12 mouse cellular contexts compared by ENCODE assay signal in the genomic region with DNA sequence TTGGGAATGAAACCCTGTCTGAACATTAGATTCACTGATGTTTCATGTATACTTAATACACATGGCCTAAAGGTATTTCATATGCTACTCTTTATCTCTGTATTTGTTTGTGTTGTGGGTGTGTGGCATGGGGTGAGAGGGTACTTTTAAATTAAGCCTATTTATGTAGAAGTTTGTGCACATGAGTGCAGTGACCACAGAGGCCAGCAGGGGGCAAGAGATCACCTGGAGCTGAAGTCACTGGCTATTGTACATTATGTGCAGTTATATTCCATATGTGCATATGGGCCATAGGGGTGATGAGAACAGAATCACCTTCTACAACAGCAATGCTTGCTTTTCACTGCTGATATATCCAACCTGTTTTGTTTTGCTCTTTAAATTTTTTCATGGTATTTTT. TPM values are rescaled to one million over a fixed set of nuclear protein-coding genes. Genes with fewer than 3 reads are reported as not detected.
A peak's percentile ranks its signal among the peaks of the same experiment; 100 is the strongest.
DNase-seq lines count a peak whose midpoint lies in the region; ATAC-seq and TF ChIP-seq lines count a peak whose summit lies in the region.
"Had no signal": no experiment of that assay in that cellular context is flagged by ENCODE, and none has a peak within 500 bp of the region (broad histone marks: within the 10 kb centered on the region; RNA-seq: fewer than 3 reads in every experiment).

No protein-coding gene starts in this region.

- TF ChIP-seq CTCF in lung, adult 2 months (IDR thresholded peaks at IDR 0.05; ENCODE audit: insufficient read depth, low read length) = peak; percentile 29; the same call in 1 of the 2 replicates

- no peak overlapping the region for H3K4me3 ChIP-seq in lung, adult 2 months (replicated peaks; ENCODE audit: extremely low read depth, low read depth, low read length)
- H3K4me3 ChIP-seq in midbrain, embryonic 15.5 days = no peak overlapping the region
- no peak overlapping the region for H3K4me3 ChIP-seq in neural tube, embryonic 15.5 days (replicated peaks)

- no peaks in the 10 kb centered on the region for H3K4me1 ChIP-seq in lung, adult 2 months (ENCODE audit: control insufficient read depth, insufficient read depth, low read length)
- H3K4me1 ChIP-seq in midbrain, embryonic 15.5 days = no peaks in the 10 kb centered on the region
- no peaks in the 10 kb centered on the region for H3K4me1 ChIP-seq in neural tube, embryonic 15.5 days

- no peak overlapping the region for H3K27ac ChIP-seq in midbrain, embryonic 15.5 days
- H3K27ac ChIP-seq in neural tube, embryonic 15.5 days (replicated peaks) = no peak overlapping the region

- no peaks in the 10 kb centered on the region for H3K36me3 ChIP-seq in midbrain, embryonic 15.5 days (replicated peaks)
- H3K36me3 ChIP-seq in neural tube, embryonic 15.5 days = no peaks in the 10 kb centered on the region

- peak; percentile 58 for ATAC-seq in CD4-positive, CD25-positive, alpha-beta regulatory T cell, adult 4 months
- ATAC-seq in neutrophil, adult 5-6 weeks (ENCODE audit: extremely low read depth, insufficient number of reproducible peaks, low FRiP score, poor library complexity, severe bottlenecking) = 0 out of 2 replicates have a peak, but pooled peaks have one; percentile 33
- ATAC-seq in midbrain, embryonic 15.5 days (replicated peaks) = no peak
- no peak for ATAC-seq in neural tube, embryonic 15.5 days (ENCODE audit: low FRiP score)

- no peaks in the 10 kb centered on the region for H3K9me3 ChIP-seq in midbrain, embryonic 15.5 days
- no peaks in the 10 kb centered on the region for H3K9me3 ChIP-seq in neural tube, embryonic 15.5 days (replicated peaks)

- TF ChIP-seq POLR2A in lung, adult 2 months (IDR thresholded peaks at IDR 0.05; ENCODE audit: borderline replicate concordance, extremely low read depth, low read depth, low read length) = no peak

- no peak overlapping the region for H3K4me2 ChIP-seq in midbrain, embryonic 15.5 days
- no peak overlapping the region for H3K4me2 ChIP-seq in neural tube, embryonic 15.5 days

- no peak overlapping the region for H3K9ac ChIP-seq in midbrain, embryonic 15.5 days
- H3K9ac ChIP-seq in neural tube, embryonic 15.5 days (replicated peaks) = no peak overlapping the region

- DNase-seq in lung, adult 2 months = no peak
- DNase-seq in lung, adult 18-20 months = no peak
- DNase-seq in R1 (ENCODE audit: low read depth, low spot score) = peak; percentile 59
- DNase-seq in kidney, adult 9 months = no peak
- DNase-seq: gastrocnemius, postnatal 10 days; heart, postnatal 10 days; right cerebral cortex, postnatal 14 days had no signal

- H3K27me3 ChIP-seq in midbrain, embryonic 15.5 days (replicated peaks) = no peaks in the 10 kb centered on the region
- no peaks in the 10 kb centered on the region for H3K27me3 ChIP-seq in neural tube, embryonic 15.5 days (replicated peaks)

RNA-seq across cellular contexts. Expression of gene Arhgef18, which starts 17.1 kb away (rescaled TPM):
- polyA plus RNA-seq in lung, adult 2 months (2012; rRNA removed) = 68.7 and 87.9 TPM in 2 replicates
- polyA plus RNA-seq in CD4-positive, CD25-positive, alpha-beta regulatory T cell, adult 4 months (2017; shearing (Covaris generic)) = 10 to 100 TPM; 27.6 to 35.8 TPM
- 179 and 187 TPM in 2 replicates for total RNA-seq in neutrophil, adult 5-6 weeks (2017)
- 11.8 and 13.3 TPM in 2 replicates for polyA plus RNA-seq in midbrain, embryonic 15.5 days (2015; fragmentation: Nextera tagmentation; extraction: Ambion mirVana)
- 8.1 and 9.5 TPM in 2 replicates for polyA plus RNA-seq in neural tube, embryonic 15.5 days (2015; fragmentation: Nextera tagmentation; extraction: Ambion mirVana)

RNA-seq across cellular contexts. Expression of gene A430078G23Rik, which starts 22.5 kb away (rescaled TPM):
- polyA plus RNA-seq in lung, adult 2 months (2012; rRNA removed) = 1.6 and 3.1 TPM in 2 replicates
- 10 to 100 TPM; 38.2 to 52.0 TPM for polyA plus RNA-seq in CD4-positive, CD25-positive, alpha-beta regulatory T cell, adult 4 months (2017; shearing (Covaris generic))
- 140 and 151 TPM in 2 replicates for total RNA-seq in neutrophil, adult 5-6 weeks (2017)
- not detected in 2 replicates for polyA plus RNA-seq in midbrain, embryonic 15.5 days (2015; fragmentation: Nextera tagmentation; extraction: Ambion mirVana)
- 1.1 TPM in 1 of 2 replicates, not detected in the other for polyA plus RNA-seq in neural tube, embryonic 15.5 days (2015; fragmentation: Nextera tagmentation; extraction: Ambion mirVana)
- total RNA-seq: left cerebral cortex, postnatal 14 days had no signal

Comparison
In these comparisons a context has a peak if more than half of its experiments do, and no peak if none do; other contexts are left out.
1. ATAC-seq: peak in CD4-positive, CD25-positive, alpha-beta regulatory T cell, adult 4 months (single experiment) and neutrophil, adult 5-6 weeks (single experiment); none in midbrain, embryonic 15.5 days (single experiment) and neural tube, embryonic 15.5 days (single experiment).